Mouse (Mus musculus): ENCODE results near the gene Gpr3.

Gene Gpr3

DNA sequence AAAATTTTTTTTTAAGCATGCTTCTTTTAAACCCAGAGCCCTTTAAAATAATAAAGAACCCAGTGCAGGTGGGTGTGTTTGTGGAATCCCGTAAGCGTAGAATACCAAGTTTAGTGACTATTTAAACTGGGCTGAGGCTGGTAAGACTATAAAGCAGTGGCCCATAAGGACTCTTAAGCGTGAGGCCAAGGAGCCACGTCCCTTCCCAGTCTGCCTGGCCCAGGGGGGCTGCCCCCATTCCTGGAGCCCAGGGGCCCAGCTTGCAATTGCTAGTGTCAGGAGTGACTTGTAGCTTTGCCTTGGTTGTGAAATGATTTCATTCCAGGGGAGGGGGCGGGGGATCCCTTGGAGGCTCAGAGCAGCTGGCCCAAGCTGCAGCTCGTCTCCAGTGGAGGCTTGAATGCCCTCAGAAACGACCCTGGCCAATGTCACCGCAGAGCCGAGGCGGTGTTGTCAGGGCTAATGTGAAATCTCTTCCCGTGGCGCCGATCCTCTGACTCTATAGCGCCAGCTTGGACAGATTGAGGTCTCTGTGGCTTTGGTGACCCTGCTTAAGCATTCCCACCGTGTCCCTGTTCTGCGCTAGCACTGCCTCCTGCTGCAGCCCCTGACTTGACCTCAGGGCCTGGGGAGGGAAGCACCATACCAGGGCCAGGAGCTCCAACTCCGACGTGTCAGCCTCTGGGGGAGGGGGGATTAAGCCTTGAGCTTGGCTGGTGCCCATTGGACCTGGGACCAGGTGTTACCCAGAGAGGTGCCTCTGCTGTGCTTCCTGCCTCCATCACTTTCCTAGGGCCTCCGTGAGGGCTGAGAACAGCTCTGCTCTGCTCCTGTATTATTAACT is 13.8 kb downstream of the Gpr3 start:
- no peak for DNase-seq (ENCODE audit: low spot score)

DNA sequence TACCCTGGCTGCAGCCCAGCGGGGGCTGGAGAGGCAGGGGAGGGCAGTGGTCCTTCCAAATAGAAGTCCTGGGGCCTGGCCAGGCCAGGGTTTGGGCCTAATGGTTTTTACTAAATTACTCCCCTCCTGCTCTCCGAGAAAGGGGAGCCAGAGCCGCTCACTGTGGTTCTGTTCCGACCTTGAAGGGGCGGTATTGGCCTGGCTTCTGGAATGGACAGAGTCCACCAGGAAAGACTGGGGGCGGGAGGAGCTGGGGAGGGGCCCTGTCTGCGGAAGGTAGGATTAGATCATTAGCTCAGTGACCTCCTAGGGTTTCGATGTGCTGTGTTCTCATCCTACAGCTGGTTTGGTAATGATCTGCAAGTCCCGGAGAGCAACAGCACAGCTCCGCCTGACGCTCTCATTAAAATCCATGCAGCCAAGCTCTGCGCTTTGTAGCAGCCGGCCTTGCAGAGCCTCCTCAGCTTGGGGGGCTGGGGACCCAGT is 14.5 kb downstream of the Gpr3 start:
- no peak for DNase-seq (ENCODE audit: low spot score)

DNA sequence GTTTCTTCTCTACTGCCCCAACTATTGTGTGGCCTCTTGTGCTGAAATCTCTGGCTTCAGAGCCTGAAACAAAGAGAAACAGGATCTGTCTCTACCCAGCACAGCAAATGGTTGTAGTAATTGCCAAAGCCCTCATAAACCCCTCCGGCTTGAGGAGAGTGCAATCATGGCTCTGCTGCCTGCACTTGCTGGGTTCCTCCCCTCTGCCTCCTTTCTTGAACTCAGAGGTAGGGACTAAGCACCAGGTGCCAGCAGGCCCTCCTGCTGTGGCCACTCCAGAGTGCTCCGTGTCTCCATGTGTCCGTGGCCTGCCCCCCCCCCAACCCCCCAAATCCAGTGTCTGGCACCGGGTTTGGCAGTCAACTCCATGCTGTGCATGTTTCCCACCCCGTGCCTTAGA is 15.0 kb downstream of the Gpr3 start:
- DNase-seq (ENCODE audit: low spot score) = no peak

DNA sequence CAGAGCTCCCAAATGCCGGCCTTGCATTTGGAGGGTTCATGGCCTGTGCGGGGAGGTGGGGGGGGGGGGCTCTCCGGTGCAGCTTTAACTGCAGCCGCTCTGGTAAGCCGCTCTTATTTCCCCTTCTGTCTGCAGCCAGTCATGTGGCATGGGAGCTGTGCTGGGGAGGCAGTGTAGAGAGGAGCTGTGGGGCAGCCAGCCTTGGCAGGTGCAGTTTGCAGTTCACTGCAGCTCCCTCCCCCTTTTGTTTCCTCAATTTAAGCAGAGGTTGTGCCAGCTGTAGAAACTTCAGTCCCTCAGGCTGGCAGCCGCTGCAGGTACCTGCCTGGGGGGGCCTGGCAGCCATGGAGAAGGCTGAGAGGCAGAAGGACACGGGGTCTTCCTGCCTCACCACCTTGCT is 15.5 kb downstream of the Gpr3 start:
- no peak for DNase-seq (ENCODE audit: low spot score)

DNA sequence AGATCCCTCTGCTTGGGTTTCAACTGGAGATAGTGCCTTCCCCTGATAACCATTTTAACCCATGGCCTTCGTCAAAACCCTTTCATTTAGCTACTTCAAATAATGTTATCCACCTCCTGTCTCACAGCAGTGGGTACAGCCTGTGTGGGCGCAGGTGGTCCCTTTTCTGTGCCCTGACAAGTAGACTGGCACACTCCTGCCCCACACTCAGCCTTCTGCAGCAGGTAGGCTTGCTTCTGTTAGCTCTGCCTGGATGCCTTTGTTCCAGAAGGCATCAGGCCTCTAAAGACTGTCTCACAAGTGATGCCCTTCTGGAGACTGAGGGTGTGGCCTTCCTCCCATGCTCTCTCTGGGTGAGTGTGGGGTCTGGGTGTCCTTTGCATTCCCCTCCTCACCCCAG is 16.2 kb downstream of the Gpr3 start:
- no peak for DNase-seq (ENCODE audit: low spot score)

DNA sequence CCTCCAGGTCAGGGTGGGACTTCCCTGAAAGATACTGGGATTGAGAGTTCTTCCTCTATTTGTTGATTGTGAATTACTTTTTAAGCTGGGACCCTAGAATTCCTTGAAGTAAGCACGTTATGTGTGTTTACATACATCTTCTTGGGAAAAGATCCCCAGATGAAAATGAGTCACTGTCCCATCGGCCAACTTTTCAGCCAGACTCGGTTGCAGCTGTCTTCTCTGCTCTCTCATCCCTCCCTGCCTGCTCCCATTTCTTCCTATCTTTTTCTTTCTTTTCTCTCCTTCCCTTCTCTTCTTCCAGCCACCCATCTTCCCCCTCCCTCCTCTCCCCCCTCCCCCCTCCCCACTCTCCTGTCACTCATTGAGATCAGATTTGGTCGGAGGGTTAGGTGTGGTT is 17.3 kb downstream of the Gpr3 start:
- DNase-seq (ENCODE audit: low spot score) = no peak

DNA sequence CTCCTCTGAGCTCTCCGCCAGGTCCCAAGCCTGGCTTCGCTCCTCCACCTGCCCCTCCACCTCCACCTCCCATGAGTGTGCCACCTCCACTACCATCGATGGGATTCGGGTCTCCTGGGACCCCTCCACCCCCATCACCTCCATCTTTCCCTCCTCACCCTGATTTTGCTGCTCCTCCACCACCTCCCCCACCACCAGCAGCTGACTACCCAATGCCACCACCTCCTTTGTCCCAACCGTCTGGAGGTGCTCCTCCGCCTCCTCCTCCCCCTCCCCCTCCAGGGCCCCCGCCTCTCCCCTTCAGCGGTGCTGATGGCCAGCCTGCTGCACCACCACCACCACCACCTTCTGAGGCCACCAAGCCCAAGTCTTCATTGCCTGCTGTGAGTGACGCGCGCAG is 17.9 kb downstream of the Gpr3 start:
- DNase-seq (ENCODE audit: low spot score) = no peak

DNA sequence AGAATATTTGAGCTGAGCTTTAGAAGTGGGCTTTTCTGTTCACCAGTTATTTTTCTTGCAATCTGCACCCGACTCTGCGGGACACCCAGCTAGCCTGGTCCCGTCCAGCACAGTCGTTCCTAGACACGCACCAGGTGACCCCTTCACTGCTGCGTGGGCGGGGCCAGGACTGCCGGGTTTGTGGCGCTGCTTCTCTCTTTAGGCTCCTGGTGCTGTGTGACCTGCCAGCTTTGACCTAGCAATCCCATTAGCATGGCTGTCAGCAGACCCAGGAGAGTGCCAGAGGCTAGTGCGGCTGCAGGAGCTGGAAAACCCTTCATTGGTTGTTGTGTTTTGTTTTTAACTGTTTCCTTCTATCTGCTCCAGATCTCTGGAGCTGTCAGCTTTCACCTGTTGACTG is 22.9 kb downstream of the Gpr3 start:
- DNase-seq (ENCODE audit: low spot score) = no peak

DNA sequence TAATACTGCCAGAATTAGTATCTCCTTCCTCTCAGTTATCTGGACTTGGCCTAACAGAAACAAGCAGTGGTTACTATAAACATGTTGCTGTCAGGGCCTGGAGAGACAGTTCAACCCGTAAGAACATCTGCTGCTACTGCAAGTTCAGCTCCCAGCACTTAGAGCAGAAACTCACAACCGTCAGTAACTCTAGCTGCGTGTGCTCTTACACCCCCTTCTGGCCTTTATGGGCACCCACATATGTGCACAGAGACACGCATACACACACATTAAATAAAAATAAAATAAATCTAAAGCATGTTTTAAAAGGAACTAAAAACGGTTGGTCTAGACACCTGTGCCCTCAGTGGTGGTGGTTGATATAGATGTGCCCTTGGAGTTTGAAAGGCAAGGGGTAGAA is 25.5 kb downstream of the Gpr3 start:
- DNase-seq (ENCODE audit: low spot score) = no peak

DNA sequence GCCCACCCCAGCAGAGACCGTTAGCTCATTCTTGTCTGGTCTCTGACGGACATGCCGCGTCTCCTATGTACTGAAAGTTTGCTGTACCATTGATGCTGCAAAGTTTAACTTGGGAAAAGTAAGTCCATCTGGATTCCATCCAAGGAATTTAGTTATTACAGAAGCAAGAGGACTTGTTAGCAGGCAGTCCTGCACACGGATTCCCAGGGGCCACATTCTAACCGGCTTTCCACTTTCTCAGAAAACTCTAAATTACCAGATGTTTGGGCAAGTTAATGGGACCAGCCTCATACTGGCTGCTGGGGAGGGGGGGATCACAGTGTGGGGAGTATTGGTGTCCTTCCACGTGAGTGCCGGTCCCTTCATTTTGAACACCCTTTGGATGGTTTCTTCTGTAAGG is 26.4 kb downstream of the Gpr3 start:
- no peak for DNase-seq (ENCODE audit: low spot score)

DNA sequence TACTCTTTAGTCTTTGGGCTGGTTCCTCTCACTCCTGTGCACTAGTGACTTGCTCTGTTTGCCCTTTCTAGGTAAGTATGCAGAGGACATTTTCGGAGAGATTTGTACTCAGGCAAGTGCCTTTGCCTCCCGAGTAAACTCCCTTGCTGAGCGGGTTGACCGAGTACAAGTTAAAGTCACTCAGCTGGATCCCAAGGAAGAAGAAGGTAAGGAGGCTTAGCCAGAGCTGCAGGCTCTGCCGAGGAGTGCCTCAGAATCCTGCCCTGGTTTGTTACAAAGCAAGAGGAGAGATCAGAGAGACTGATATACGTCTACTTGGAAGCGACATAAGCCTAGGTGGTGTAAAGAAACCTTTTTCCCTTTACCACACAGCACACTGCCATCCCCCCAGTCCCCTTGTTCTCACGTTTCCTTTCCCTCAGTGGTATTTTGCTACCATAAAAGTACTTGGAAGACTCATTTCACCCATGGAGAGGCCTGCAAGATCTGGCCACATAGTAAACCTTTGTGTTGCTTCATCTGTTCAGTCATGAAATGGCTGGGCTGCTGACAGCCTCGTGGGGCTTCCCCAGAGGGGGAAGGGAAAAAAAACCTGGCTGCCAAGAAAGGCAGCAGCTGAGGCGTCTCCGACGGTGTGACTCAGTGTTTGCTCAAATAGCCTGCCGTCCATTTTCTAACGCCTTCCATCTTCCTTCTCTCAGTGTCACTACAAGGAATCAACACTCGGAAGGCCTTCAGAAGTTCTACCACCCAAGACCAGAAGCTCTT is 27.3 kb downstream of the Gpr3 start:
- no peak for DNase-seq (ENCODE audit: low spot score)

DNA sequence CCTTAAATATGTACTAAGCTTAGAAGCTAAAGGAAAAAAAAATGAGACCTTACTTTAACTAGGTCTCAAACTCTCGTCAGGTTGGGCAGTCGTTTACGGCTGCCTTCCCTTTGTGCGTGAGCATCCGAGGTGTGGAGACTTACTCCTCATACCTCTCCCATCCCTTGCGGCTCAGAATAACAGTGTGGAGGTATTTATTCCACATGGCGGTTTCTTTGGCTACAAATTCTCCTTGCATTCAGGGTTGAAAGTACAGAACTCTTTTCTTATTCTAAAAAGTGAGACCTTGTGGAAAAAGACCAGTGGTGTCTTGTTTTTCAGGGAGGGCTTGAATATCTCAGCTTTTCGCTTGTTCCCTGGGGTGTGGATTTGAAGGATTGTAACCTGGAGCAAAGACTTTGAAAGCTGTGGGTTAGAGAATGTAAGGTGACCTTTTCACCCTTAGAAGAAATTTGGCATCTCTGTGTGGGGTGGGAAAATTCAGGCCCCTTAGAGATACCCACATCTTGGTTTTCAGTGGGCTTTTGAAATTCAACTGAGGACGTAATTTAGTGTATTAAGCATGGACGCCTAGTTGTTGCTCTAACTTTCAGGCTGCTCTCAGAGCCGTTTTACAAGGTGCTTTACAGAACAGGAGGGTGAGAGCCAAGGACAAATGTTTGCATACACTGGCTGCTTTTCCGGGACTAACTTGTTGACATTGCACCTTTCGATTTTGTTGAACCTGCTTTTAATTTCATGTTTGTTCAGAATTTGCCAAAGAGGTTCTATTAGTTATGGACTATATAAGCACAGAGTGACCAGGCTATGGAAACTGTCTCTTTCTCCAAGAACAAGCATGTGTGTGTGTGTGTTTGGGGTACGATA is 28.1 kb downstream of the Gpr3 start:
- no peak for DNase-seq (ENCODE audit: low spot score)

DNA sequence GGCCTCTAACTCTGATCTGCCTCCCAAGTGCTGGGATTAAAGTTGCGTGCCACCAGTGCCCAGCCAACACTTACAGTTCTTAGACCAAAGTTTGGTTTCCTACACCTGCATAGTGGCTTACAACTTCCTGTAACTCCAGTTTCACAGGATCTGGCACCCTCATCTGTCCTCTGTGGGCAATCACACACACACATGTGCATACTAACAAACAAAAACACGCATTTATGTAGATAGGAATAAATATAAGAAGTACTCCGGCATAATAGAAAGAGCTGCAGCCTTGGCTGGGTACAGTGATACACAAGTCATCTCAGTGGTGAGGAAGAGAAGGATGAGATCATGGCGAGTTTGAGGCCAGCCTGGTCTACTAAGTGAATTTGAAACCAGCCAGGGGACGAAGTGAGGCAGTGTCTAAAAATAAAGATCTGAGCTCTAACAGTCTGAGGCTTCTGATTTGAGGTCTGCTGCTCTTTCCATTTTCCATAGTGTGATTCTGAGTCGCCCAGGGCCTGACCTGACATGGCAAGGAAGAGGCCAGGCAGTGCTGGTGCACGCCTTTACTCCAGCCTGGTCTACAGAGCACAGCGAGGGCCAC is 29.8 kb downstream of the Gpr3 start:
- DNase-seq (ENCODE audit: low spot score) = no peak

DNA sequence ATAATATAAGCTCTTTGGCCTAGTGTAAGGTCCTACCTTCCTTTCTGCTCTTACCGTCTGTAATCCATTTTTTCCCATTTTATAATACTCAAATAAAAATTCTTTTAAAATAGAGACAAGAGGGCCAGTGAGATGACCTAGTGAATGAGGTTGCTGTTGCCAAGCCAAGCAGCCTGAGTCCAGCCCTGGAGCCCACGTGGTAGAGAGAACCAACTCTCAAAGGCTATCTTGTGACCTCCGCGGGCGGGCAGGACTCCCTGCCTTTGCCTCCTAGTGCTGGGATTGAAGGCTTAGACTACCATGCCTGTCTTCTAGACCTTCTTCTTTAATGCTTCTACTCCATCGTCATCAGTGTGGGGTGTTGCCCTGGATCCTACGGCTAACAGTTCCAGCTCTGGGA is 33.1 kb downstream of the Gpr3 start:
- no peak for DNase-seq (ENCODE audit: low spot score)

DNA sequence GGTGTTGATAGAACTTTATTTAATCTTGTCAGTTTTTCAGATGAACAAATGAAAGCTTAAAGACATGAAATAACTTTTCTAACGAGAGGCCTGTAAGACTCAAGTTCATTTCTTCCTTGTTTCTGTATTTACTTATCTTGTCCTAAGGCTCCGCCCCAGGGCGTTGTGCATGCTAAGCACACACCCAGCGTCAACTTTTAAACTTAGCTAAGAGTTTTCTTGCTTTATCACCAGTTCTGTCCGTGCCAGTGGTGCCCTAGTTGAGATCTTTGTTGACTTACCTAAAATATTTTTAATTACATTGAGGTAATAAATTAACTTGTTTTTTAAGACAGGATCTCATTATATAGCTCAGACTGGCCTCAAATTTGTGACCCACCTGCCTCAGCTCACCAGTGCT is 34.0 kb downstream of the Gpr3 start:
- DNase-seq (ENCODE audit: low spot score) = no peak

DNA sequence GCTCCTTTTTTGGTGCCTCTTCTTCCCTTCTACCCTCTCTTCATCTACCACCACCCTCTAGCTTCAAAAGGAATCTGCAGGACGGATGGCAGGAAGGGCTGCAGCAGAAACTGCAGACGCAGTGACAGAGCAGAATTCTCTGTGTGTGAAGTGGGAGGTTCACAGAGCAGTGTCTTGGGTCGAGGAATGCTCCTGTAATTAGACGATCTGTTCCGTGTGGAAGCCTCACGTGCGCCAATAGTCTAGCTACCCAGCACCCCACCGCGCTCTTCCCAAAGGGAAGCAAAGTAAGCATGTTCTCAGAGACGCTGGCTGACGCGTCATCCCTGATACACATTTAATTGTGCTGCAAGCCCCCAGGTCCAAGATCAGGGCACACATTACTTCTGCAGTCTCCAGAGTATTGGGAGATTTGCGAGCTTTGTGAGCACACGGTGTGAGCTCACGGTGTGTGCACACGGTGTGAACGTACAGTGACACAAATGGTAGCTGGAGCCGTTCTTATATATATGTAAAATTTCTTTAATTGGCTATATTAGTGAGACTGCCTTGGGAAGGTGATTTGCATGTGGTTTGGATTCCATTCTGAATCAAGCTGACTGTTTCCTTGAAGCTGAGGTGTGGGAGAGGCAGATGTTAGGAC is 35.5 kb downstream of the Gpr3 start:
- no peak for DNase-seq (ENCODE audit: low spot score)

DNA sequence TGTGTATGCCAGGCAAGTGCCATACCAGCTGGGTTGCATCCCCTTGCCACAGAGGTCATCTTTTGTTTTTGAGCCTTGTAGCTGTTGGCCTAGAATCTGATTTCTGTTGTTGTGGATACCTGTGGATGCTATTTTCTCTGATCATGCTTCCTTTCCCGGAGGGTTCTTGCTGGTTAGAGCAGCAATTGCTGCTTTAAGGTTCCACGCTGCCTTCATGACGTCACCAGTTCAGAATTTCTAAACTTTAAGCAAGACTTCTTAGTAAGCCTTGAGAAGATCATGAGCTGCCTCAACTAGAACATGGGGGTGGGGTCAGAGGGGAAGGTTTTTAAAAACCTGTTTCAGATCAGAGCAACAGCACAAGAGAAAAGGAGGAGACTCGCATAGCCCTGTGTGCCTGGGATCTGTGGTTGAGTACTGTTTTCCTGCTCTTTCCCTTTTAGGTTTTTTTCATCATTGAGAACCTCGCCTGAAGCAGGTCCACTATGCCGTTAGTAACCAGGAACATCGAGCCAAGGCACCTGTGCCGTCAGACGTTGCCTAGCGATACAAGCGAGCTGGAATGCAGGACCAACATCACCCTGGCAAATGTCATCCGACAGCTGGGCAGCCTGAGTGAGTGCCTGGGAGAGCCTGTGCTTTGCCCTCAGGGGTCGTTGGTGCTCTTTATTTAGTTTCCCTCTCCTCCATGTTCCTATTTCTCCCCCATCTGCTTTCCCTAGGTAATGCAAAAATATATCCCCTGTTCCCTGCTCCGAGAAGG is 36.2 kb downstream of the Gpr3 start:
- no peak for DNase-seq (ENCODE audit: low spot score)

DNA sequence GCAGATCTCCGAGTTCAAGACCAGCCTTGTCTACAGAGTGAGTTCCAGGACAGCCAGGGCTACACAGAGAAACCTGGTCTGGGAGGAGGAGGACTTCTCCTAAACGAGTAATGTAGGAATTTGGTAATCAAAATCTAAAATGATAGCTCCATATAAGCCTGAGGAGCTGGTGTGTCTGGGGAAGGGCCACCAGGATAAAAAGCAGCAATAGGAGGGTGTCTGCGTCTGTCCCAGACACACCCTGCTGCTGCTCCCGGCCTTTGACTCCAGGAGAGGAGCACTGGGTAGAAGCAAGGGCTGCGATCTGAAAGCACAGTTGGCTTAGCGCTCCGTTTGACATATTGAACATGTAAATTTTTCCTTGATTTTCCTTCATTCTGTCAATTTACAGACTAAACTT is 37.1 kb downstream of the Gpr3 start:
- no peak for DNase-seq (ENCODE audit: low spot score)

DNA sequence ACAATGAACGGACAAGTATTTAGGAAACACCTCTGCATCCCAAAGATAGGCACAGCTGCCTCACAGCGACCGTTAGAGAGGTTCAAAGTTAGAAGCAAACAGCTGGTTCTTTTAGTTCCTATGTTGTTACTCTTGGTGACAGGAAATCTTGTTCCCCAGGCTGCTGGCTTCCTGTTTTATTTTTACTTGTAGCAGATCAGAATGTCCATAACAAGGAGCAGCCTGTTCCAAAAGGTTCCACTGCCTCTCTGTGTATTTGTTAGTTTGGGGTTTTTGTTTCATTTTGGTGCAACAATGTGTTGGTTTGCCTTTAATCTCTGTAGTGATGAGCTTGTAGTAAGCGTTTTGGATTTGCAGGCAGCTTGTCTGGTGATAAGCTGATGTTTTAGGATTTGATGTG is 38.0 kb downstream of the Gpr3 start:
- DNase-seq (ENCODE audit: low spot score) = no peak

DNA sequence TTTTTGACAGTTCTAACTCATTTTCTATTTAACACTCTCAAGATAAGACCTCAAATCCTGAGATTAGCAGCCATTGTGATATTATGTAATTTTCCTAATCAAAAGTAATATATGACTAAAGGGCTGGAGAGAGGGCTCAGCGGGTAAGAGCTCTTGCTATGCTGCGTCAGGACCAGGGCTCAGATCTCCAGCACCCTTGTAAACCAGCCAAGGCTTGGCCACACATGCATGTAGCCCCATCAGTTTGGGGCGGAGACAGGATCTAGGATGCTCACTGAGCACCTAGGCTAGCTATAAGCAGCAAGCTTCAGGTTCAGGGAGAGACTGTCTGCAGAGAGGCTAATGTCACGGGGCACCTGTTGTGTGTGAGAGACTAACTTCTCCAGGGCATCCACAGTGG is 39.9 kb downstream of the Gpr3 start:
- DNase-seq (ENCODE audit: low spot score) = no peak

DNA sequence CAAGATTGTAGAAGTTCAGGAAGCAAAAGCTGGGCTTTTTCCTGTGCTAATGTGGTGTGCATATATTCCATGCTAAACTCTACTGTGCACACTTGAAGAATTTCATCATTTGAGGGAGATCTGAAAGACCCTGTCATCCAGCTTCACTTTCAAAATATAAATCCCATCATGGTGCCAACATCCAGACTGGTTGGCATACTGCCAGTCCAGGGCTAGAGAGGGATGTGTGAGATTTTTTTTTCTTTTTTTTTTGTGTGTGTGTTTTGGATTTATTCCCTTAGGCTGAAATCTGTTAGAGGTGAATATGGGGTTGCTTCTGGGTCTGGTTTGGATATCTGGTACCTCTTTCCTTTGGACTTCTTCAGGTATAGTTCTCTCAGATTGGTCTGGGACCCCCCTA is 41.7 kb downstream of the Gpr3 start:
- DNase-seq (ENCODE audit: low spot score) = no peak

All from spleen, adult 12 weeks (tissue).